Mouse (Mus musculus): Measurements from ENCODE around the gene Decr2. TPM values are rescaled to one million over a fixed set of nuclear protein-coding genes. Genes with fewer than 3 reads are reported as not detected.

The Decr2 gene
- total and polyA plus RNA-seq, 2 experiments, result 147 to 237 TPM

DNA sequence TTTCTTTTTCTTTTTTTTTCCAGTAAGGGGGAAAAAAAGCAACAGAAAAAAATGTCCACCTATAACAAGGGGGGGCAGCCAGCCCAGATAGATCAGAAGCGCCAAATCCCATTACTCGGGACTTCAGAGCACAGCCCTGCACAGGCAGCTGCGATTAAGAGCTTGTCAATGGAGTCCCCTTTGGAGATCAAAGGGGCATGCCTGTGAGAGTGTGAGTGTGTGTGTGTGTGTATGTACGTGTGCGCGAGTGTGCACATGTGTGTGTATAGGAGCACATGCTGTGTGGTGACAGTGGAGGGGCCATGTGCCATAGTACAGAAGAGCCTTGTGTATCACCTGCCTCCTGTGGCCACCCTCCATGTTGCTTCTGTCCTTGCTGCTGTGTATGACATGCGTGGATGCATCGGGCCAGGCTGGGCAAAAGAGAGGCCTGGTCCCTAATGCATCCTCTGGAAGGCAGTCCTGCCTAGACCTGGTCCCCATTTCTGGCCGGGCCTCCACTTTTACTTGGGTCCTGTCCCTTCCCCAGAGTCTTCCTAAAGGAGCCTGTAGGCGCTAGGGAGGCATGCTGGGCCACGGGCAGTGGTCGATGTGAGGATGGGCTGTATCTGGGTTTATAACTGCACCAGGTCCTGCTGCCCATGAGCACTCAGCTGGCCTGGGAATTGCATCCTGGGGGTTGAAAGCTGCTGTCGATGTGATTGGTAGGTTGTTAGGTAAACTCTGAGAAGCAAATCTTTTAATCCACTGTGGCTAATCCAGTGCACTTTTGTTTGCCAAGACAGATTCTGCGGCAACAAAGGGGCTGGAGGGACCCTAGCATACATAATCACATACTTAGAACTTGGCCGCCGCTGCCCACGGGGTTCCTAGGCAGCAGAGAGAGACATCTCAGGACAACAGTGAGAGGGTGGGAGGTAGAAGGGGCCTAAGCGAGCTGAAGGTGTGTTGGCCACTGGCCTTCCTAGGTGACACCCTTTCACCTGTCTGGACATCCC, 42.0 kb upstream of the Decr2 start:
- no peak overlapping the region for H3K27ac ChIP-seq (replicated peaks; ENCODE audit: insufficient read depth, low read depth, low read length)
- TF ChIP-seq CTCF (IDR thresholded peaks at IDR 0.05; ENCODE audit: low read depth, low read length) (no peak), POLR2A (IDR thresholded peaks at IDR 0.05; ENCODE audit: extremely low read depth, insufficient read depth, low read length) (no peak)
- no peaks in the 10 kb centered on the region for H3K27me3 ChIP-seq (ENCODE audit: control insufficient read depth, insufficient read depth, low read length)
- no peak for DNase-seq (ENCODE audit: extremely low read depth, low read depth, low spot score)
- H3K79me2 ChIP-seq (ENCODE audit: control insufficient read depth, insufficient read depth, low read length), result no peaks in the 10 kb centered on the region
- WGBS, result 94% methylated on average over 18 of the region's 18 CpGs
- H3K9ac ChIP-seq (ENCODE audit: low read depth, low read length), result no peak overlapping the region
- H3K36me3 ChIP-seq (ENCODE audit: control insufficient read depth, insufficient read depth, low read length), result no peaks in the 10 kb centered on the region
- H3K4me1 ChIP-seq (ENCODE audit: control insufficient read depth, insufficient read depth, low read length), result no peaks in the 10 kb centered on the region
- no peak overlapping the region for H3K4me3 ChIP-seq (ENCODE audit: insufficient read depth, low read depth, low read length)

DNA sequence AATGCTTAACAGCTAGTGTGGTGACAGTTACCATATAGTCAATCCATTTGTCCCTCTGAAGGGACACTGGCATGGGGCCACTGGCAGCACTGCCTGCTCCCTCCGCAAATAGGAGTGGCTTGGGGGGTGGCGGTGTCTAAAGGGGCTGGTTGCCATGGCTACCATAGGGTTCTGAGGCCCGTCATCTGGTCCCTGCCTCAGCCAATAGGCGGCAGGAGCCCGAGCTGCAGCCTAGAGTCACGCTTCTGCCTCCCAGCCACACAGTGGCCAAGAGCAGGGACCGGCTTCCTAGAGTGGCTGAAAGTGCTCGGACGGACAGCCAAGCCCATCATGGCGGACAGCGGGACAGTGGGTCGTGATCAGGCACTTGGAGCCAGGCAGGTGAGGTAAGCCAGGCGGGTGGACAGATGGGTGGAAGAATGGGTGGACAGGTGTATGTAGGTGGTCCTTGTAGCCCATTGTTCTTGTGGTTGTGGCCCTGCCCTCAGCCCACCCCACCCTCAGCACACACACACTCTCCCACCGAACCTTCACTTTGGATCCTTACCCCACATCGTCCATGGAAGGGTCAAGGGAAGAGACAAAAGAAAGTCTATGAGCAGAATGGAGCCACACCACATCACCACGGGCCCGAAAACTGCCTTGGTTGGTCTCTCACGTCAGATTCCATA, 41.1 kb upstream of the Decr2 start:
- 97% methylated on average over 18 of the region's 18 CpGs for WGBS
- Histone ChIP-seq H3K27me3 (ENCODE audit: control insufficient read depth, insufficient read depth, low read length) (no peaks in the 10 kb centered on the region), H3K4me3 (ENCODE audit: insufficient read depth, low read depth, low read length) (no peak overlapping the region), H3K27ac (replicated peaks; ENCODE audit: insufficient read depth, low read depth, low read length) (no peak overlapping the region), H3K9ac (ENCODE audit: low read depth, low read length) (no peak overlapping the region), H3K36me3 (ENCODE audit: control insufficient read depth, insufficient read depth, low read length) (no peaks in the 10 kb centered on the region), H3K4me1 (ENCODE audit: control insufficient read depth, insufficient read depth, low read length) (no peaks in the 10 kb centered on the region), H3K79me2 (ENCODE audit: control insufficient read depth, insufficient read depth, low read length) (no peaks in the 10 kb centered on the region)
- TF ChIP-seq POLR2A (IDR thresholded peaks at IDR 0.05; ENCODE audit: extremely low read depth, insufficient read depth, low read length) (no peak), CTCF (IDR thresholded peaks at IDR 0.05; ENCODE audit: low read depth, low read length) (no peak)
- no peak for DNase-seq (ENCODE audit: extremely low read depth, low read depth, low spot score)

DNA sequence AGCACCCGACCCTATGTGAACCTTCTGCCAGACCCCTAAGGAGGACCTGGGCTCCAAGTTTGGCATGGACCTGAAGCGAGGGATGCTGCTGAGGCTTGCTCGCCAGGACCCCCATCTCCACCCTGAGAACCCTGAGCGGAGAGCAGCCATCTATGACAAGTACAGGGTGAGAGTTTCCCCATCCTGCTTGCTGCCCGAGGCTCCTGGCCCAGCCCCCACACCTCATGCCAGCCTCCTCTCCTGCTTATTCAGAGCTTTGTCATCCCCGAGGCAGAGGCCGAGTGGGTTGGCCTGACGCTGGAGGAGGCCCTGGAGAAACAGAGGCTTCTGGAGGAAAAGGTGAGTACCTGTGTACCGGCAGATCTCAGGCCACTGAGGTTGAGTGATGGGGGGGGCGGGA, 35.1 kb upstream of the Decr2 start:
- peaks cover 7% of the 10 kb centered on the region for H3K4me1 ChIP-seq (ENCODE audit: control insufficient read depth, insufficient read depth, low read length)
- H3K9ac ChIP-seq (ENCODE audit: low read depth, low read length), result no peak overlapping the region
- H3K4me3 ChIP-seq (ENCODE audit: insufficient read depth, low read depth, low read length), result no peak overlapping the region
- H3K27me3 ChIP-seq (ENCODE audit: control insufficient read depth, insufficient read depth, low read length), result no peaks in the 10 kb centered on the region
- H3K79me2 ChIP-seq (ENCODE audit: control insufficient read depth, insufficient read depth, low read length), result peaks cover 5% of the 10 kb centered on the region; the same call in 1 of the 2 replicates
- H3K27ac ChIP-seq (replicated peaks; ENCODE audit: insufficient read depth, low read depth, low read length), result no peak overlapping the region
- no peak for DNase-seq (ENCODE audit: extremely low read depth, low read depth, low spot score)
- no peaks in the 10 kb centered on the region for H3K36me3 ChIP-seq (ENCODE audit: control insufficient read depth, insufficient read depth, low read length)
- WGBS, result 96% methylated on average over 10 of the region's 10 CpGs
- TF ChIP-seq POLR2A (IDR thresholded peaks at IDR 0.05; ENCODE audit: extremely low read depth, insufficient read depth, low read length), result no peak
- no peak for TF ChIP-seq CTCF (IDR thresholded peaks at IDR 0.05; ENCODE audit: low read depth, low read length)

DNA sequence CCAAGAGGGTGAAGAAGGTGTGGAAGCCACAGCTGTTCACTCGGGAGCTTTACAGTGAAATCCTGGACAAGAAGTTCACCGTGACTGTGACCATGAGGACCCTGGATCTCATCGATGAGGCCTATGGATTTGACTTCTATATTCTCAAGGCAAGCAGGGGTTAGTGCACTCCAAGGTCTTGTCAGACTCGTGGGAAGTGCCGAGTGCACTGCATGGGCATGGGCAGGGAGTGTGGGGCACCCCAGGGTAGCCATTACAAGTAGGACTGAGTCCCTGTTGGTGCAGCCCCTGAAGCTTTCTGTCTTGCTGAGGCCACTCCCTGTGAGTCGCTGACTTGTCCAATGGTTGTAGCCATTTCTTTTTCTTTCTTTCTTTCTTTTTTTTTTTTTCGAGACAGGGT, 34.4 kb upstream of the Decr2 start:
- Histone ChIP-seq H3K4me1 (ENCODE audit: control insufficient read depth, insufficient read depth, low read length) (peaks cover 8% of the 10 kb centered on the region), H3K27ac (replicated peaks; ENCODE audit: insufficient read depth, low read depth, low read length) (no peak overlapping the region), H3K27me3 (ENCODE audit: control insufficient read depth, insufficient read depth, low read length) (no peaks in the 10 kb centered on the region), H3K4me3 (ENCODE audit: insufficient read depth, low read depth, low read length) (no peak overlapping the region), H3K36me3 (ENCODE audit: control insufficient read depth, insufficient read depth, low read length) (no peaks in the 10 kb centered on the region), H3K9ac (ENCODE audit: low read depth, low read length) (0 out of 2 replicates have a peak overlapping the region, but pooled peaks have one; percentile 83), H3K79me2 (ENCODE audit: control insufficient read depth, insufficient read depth, low read length) (peaks cover 5% of the 10 kb centered on the region; the same call in 1 of the 2 replicates)
- WGBS, result 81% methylated on average over 7 of the region's 7 CpGs
- DNase-seq (ENCODE audit: extremely low read depth, low read depth, low spot score), result no peak
- TF ChIP-seq CTCF (IDR thresholded peaks at IDR 0.05; ENCODE audit: low read depth, low read length), result no peak
- no peak for TF ChIP-seq POLR2A (IDR thresholded peaks at IDR 0.05; ENCODE audit: extremely low read depth, insufficient read depth, low read length)

DNA sequence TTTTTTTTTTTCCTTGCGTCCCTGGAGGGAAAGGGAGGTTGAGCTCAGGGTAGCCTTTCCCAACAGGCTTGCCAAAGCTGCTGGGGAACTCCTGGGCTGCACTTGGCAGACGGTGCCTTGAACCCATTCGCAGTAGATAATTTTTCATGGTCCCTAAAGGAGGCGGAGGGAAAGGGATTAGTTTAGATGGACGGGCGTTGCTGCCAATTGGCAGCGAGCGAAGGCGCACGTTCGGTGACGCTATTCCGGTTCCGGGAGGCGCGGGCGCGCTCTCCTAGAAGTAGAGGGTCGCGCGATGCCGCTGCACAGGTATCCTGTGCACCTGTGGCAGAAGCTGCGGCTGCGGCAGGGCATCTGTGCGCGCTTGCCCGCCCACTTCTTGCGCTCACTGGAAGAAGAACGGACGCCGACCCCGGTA, 33.1 kb upstream of the Decr2 start, which contains the start of gene Mrpl28:
TSS of gene Mrpl28 (plus strand) at position 234 of the 418 bp plus-strand sequence.
- DNase-seq (ENCODE audit: extremely low read depth, low read depth, low spot score), result peak; percentile 89
- WGBS, result under 1% methylated on average over 32 of the region's 32 CpGs
- Histone ChIP-seq H3K36me3 (ENCODE audit: control insufficient read depth, insufficient read depth, low read length) (no peaks in the 10 kb centered on the region), H3K4me3 (ENCODE audit: insufficient read depth, low read depth, low read length) (peak within 1 kb of the TSS; percentile 86), H3K27me3 (ENCODE audit: control insufficient read depth, insufficient read depth, low read length) (no peaks in the 10 kb centered on the region), H3K79me2 (ENCODE audit: control insufficient read depth, insufficient read depth, low read length) (peaks cover 5% of the 10 kb centered on the region; the same call in 1 of the 2 replicates), H3K27ac (replicated peaks; ENCODE audit: insufficient read depth, low read depth, low read length) (peak within 1 kb of the TSS; percentile 24), H3K4me1 (ENCODE audit: control insufficient read depth, insufficient read depth, low read length) (peaks cover 8% of the 10 kb centered on the region), H3K9ac (ENCODE audit: low read depth, low read length) (peak within 1 kb of the TSS; percentile 83)
- peak; percentile 90 for TF ChIP-seq POLR2A (IDR thresholded peaks at IDR 0.05; ENCODE audit: extremely low read depth, insufficient read depth, low read length)
- TF ChIP-seq CTCF (IDR thresholded peaks at IDR 0.05; ENCODE audit: low read depth, low read length), result no peak

Measured in liver, adult 2 months (tissue).